Mouse (Mus musculus) telencephalon, adult 2 months (tissue): Measurements from ENCODE around the gene Nkpd1.
"Not testable (repeated sequence)": the region's sequence is repeated elsewhere in the genome, so short reads cannot be mapped to it uniquely, and the experiment has no call there.

ENCODE experiments used
- DNase-seq: peaks from one replicate; pipeline ENCODE4 v3.0.0-alpha.2; 2011; ENCODE audit warnings: low read depth, low spot score

Nkpd1 gene

DNA sequence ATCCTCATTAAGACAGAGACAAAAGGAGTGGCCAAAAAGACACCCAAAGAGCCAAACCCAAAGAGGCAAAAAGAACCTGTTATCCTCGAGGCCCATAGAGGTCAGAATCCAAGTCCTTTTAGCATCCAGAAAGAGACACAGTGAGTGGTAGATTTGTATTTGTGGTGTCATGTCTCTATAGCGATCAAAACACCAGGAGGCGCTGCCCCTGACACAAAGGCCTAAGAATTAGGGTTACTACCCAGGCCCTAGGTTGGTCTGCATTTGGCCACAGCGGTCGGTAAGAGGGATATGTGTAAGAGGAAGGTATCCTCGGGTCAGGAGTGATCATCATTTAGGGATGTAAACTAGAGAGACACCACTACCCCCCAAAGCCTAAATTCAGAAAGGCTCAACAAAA, 11.3 kb upstream of the Nkpd1 start:
- no peak for DNase-seq

DNA sequence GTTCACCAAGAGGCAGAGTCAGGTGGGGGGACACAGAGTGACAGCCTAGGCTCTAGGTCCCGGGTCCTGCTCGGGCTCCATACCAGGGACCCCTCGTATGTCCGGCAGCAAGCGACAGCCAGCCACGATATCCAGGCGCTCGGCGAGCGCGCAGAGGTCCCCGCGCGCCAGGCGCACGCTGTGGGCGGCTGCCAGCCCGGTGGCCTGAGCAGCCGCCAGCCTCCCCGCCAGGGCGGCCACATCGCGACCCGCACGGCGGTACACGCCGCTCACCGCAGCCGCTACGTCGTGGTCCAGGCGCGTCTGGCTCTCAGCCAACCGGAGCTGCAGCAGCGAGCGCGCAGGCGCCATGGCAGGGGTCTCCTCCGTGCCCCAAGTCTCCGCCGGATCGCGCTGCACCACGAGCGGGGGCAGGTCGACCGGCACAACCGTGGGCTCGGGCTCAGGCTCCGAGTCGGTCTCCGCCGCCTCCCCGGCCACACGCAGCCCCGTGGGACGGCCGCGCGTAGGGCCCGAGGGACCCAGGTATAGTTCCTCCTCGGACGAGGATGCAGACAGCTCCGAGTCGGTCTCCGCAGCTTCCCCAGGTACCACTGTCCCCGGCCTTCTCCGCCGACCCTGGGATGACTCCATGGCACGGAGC, 10.5 kb upstream of the Nkpd1 start:
- DNase-seq, result no peak

DNA sequence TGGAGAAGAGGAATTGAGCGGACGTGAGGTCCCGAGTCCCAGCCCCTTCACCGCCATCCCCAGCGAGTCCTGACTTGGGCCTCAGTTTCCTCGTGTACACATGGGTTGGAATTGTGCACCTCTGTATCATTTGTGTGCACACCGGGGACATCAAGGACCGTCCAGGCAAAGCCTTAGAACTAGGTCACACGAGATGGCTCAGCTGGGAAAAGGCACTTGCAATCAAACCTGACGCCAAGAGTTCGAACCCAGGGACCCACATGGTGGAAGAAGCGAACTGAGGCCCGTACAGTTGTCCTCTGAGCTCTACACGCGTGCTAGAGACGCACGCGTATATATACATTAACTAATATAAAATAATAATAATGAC, 10.0 kb upstream of the Nkpd1 start:
- DNase-seq, result no peak

DNA sequence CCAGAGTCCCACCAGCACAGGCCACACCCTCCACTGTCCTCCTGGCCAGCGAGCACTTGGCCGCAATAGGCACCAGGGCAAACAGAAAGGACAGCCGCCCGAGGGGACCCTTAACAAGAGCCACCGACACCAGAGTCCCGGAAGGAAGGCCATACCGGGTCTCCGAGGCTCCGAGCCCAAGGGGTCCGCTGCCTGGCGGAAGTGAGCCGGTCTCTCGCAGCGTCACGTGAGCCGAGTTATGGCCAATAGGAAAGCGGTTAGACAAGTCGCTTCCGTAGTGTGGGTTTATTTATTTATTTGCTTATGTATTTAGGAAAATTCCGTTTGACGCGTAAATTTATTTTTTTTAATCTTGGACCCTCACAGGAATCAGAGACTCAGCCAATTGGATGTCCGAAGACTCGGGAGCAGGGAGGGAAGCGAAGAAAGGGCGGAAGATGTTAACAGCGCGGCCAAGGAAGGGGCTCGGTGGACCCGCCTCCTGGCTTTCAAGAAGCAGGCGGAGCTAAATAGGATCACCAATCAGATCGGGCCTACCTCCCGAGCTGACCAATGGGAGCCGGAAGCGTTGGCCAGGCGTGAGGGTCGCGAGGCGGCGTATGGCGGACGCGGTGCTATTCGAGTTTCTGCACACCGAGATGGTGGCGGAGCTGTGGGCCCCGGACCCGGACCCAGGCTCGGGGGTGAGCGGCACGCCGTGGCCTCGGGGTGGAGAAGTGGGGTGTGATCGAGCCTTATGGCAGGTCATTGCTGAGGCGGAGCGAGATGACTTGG, 9.3 kb upstream of the Nkpd1 start, which contains the start of the genes Bloc1s3 and Trappc6a:
Bloc1s3 (minus strand) TSS at position 218 of the 774 bp plus-strand sequence.
Trappc6a (plus strand) TSS at position 246 of the 774 bp plus-strand sequence.
- DNase-seq, result peak; percentile 94

DNA sequence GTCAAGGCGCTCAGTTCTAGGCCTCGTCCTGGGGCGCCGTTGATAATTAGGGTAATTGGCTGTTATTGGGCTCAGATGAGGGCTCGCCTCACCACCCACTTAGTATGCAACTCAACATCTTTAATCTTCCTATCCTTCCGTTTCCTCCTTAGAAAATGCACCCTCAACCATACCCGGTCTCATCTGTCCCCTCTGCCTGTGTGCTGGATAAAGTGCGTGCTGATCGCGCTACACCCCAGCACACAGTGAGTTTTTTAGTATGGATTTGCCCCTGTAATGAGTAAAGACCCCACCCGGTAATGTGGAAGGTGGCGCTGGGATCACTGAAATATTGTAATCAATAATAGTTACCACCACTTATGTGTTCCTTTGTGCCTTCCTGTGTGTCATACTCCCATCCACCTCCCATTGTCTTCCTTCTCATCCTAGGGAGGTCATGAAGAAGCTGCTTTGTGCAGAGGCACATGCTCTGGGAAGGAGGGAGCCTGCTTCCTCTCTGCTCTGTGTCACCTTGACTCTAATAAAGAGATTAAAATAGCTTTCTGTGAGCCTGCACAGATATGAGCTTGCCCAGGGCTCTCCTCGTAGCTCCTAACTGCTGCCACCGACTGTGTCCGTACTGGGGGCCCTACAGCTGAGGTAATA, 8.6 kb upstream of the Nkpd1 start:
- DNase-seq, result no peak

DNA sequence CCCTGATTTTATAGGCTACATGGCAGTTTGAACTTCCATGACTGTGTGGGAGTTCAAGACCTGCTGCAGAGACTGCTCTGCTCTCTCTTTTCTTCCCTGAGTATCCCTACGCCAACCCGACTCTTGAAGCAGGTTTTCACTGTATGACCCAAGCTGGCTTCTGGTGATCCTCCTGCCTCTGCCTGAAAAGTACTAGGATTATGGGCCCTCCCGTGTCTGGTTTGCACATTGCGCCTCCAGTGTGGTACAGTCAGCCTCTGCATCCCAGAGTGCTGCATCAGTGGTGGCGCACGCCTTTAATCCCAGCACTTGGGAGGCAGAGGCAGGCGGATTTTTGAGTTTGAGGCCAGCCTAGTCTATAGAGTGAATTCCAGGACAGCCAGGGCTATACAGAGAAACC, 7.9 kb upstream of the Nkpd1 start:
- DNase-seq, result no peak

DNA sequence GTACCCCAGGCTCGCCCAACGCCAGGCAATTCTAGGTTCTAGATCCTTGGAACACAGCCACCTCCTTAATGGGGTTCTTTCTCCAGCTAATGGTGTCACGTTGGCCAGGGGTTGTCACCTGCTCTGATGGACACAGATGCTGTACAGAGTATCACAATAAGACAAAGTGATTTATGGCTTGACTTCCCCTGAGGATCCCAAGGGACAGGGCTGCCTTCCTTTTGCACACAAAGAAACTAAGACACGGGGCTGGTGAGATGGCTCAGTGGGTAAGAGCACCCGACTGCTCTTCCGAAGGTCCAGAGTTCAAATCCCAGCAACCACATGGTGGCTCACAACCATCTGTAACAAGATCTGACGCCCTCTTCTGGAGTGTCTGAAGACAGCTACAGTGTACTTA, 5.7 kb upstream of the Nkpd1 start:
- DNase-seq, result not testable (repeated sequence)

DNA sequence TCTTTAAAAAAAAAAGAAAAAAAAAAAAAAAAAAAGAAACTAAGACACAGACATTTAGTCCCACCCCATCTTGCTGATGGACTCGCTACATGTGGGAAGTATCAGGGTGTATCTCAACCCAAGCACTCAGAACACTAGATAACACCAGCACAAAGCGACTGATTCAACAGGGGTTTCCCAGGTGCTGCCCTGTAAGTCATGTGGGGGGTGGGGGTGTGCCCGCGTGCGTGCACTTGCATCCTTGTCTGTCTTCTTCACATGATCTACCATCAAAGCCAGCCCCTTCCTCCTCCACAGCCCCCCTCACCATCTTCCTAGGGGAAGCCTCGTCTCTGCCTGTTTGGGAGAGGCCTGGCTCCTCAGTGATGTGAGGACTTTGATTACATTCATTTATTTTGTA, 5.3 kb upstream of the Nkpd1 start:
- DNase-seq, result no peak

DNA sequence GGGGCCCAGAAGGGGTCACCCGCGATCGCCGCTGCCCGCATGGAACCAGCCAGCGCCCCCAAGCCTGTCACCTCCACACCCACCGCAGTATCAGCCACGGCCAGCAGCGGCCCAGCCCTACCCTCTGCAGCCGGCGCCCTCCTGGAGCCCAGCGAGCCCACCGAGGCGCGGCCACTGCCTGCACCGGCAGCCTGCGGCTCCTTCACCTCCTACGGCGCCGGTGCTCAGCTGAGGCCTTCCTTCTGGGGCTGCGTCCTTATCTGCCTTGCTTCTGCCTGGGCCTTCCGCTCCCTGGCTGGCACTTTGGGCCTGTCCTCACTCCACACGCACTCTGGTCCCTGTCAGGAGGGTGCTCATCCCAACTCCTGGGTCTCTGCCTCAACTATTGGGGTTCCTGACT, 2.4 kb downstream of the Nkpd1 start:
- no peak for DNase-seq

DNA sequence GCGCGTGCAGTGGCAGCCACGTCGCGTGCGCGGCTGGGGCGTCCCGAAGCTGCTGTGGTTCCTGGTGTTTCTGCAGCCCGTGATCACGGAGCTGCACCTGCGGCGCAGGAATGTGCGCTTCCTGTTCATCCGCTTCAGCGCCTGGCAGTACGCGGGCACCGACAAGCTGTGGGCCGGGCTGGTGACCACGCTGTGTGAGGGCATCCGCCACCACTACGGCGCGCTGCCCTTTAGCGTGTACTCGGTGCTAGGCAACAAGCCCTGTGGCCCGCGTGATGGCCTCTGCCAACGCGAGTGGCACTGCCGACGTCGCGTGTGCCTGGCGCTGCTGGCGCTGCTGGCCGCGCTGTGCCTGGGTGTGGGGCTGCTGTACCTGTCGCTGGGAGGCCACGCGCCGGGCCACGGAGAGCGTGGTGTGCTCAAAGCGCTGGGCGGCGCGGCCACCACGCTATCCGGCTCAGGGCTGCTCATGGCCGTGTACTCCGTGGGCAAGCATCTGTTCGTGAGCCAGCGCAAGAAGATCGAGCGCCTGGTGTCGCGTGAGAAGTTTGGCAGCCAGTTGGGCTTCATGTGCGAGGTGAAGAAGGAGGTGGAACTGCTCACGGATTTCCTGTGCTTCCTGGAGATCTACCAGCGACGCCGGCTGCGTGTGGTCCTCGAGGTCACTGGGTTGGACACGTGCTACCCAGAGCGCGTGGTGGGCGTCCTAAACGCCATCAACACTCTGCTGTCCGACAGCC, 5.5 kb downstream of the Nkpd1 start:
- DNase-seq, result no peak

DNA sequence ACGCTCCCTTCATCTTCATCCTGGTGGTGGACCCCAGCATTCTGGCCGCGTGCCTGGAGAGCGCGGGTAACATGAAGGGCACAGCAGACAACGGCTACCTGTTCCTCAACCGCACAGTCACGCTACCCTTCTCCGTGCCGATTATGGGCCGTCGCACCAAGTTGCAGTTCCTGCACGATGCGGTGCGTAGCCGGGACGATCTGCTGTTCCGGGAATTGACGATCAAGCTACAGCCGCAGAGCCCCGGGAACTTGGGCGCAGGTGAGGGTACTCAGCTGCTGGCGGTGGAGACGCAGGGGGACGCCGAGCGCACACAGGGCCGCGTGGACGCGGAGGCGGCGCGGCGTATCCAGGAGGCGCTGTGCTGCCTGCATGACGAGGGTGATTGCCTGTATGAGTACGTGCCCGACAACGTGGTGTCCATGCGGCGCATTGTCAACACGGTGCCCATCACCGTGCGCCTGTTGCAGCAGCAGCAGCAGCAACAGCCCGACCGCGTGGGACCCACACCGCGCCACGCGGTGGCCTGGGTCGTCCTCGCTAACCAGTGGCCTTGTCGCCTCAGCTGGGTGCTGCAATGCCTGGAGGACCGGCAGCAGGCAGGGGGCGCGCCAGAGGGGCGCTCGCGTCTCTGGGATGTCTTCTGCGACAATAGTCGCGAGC, 6.2 kb downstream of the Nkpd1 start:
- DNase-seq, result peak; percentile 21

DNA sequence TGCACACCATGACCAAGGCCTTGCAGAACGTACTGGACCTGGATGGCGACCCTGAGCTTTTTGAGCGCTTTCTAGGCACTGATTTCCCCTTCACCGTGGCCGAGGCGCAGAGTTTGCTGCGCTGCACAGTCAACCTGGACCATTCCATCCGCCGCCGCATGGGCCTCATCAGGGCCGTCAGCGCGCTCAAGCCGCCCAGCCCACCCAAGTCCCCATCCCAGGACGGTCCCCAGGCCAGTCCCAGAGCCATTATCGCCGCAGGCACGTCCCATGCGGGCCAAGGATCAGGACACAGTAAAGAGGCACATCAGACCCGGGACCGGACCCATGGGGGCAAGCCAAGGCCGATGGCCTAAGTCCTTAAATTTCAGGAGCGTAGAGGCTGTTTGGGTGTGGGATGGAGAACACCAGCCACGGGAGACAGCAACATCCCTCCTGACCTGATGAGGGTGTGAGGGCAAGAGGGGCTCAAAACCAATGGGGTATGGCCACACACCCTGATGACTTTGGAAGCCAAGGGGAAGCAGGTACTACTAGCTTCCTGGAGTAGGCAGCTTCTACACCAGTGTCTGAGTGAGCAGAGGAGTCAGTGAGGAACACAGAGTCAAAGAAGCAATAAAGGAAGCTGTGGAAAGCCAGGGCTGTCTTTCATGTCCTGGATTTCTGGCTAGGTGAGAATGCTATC, 6.9 kb downstream of the Nkpd1 start:
- DNase-seq, result no peak

DNA sequence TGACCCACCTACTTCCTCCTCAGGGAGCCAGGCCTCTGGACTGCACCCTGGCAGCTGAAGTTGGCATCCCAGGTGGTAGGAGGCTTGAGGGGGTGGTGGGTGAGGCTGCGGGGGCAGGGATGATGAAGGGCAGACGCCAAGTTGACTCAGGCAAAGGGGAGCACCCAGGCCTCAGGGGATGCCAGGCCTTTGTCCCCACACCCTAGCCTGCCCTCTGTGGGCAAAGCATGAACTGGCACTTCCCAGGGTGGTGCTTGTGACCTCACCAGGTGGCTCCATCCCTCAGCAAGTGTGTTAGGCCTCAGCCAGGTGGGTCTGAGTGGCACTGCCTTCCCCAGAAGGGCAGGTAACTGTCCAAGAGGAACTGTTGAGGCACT, 7.5 kb downstream of the Nkpd1 start:
- DNase-seq, result no peak

DNA sequence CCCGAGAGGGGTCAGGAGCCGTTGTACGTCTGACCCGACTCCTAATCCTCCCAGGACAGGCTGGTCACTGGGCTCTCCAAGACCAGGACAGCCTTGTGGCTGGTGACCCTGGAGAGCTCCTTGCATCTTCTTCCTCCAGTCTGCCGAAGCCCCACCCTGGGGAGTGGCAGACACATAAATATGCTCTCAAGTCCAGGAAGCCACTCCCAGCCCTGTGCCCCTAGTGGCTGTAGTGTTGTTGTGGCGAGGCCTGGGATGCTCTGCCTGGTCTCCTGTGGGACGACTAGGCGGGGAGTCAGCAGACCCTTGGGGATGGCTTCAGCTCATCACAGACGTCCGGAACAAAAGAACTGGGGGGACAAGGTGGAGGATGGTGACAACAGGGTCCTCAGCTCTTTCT, 13.4 kb downstream of the Nkpd1 start:
- DNase-seq, result no peak

DNA sequence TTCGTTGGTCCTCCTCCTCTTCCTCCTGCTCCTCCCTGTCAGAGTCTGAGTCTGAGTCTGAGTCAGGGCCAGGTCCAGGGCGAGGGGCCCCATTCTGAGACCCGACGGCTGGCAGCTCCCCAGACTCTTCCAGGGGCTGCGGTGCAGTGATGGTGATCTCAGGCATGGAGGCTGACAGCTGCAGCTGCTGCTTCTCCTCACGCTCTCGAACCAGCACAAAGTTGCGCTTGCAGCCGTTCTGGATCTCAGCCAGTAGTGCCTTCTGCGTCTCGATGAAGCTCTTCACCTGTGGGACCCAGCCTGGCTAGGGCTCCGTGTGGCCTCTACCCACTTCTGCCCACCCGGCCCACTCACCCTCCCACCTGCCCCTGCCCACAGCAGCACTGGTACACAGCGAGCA, 14.6 kb downstream of the Nkpd1 start:
- no peak for DNase-seq

DNA sequence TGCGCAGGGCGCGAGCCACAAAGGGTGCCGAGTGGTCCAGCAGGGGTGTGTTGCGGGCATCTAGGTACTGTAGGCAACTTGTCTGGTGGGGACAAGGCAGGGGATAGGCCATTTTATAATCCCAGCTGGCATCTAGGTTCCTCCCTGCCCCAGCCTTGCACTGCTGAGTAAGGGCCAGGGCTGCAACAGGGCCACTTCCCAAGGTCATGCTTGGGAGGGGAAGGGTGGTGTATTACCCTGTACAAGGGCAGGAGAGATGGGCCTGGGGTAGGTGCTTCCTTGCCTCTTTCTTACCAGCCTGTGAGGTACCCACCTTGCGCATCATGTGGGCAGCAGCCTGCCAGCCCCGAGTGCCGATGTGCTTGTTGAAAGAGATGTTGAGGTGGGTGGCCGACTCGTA, 17.0 kb downstream of the Nkpd1 start:
- DNase-seq, result no peak

DNA sequence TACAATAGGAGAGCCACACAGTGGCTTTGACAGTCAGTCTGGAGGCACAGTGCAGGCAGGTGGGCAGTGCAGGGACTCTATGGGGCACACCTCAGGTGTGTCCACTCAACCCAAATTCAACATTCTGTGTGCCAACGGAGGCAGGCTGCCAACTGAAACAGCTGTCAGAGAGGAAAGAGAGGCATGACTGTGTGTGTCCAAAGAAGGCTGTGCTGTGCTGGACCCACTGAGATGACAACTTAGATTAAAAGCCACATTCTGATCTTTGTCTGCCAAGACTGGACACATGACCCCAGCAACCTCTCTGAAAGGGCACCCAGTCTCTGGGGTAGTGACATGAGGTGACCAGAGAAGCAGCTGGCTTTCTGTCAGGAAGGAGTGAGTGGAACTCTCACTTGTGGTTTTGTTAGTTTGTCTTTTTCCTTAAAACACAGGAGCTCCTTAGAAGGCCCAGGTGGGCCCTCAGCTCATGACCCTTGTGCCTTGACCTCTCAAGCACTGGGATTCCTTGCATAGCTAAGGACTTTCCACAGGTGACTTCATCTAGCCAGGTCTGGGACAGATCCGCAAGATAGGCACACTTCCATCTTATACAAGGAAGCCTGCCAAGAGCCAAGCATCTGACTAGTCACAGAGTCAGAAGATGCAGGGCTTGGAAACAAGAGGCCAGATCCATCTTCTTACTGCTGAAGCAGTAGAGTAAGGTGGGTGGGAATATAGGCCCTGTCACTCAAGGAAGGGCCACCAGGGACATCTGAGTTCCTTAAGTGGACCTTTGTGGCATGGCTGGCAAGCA, 23.3 kb downstream of the Nkpd1 start:
- DNase-seq, result no peak

DNA sequence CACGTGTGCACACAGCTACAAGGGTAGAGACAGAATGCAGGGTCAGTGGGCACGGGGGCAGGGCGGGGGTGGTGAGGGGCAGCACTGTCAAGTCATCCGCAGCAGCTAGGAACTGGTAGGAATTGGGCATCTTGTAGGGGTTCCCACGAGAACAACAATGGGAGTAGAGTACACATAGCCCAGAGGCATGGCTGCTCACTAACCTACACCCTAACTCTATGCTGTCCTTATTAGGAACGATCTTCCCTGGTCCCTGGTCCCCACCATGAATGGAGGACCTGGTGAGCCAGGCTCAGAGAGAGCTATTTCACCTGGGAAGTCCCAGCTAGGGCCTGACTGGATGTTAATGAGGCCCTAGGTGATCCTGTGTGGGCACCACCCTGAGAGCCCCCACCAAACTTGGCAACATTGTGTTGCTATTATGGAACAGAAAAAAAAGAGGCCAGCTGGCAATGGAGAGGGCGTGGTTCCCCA, 24.1 kb downstream of the Nkpd1 start:
- DNase-seq, result no peak

DNA sequence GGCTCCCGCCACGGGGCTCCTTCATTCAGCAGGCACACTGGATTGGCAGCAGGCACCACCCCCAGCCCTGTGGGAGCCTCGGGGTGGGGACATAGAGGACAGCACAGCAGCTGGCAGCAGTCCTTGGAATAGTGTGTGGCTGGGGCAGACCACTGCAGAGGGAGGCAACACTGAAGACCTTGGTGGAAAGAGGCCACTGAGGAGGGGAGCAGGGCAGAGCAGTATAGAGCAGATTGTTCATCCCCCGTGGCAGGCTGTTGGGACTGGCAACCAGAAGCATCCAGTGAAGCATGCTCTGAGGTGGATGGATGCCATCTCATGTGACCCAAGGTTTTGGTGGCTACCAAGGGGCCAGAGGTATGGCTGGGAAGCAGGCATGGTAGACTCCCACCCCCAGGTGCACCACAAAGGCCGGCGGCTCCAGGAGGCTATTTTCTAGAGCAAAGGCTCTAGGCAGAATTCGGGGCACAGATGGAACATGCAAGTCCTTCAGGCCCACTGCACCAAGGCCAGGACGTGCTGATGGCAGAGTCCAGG, 24.6 kb downstream of the Nkpd1 start:
- no peak for DNase-seq

DNA sequence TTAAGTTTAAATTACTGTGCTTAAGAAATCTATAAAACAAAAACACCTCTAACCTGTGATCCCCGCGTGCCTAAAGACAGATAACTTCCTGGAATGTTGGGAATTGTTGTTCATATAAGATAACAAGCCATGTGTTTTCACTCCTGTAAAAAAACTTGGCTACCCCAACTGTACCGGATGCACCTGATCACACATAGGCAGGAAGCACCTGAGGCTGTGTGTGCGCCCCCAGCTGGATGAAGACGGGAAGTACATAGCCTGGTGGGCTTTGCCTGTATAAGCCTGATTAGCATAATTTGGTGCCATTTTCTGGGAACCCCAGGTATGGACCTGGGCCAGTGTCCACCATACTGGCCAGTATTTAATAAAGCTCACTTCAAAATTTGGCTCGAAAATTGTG, 25.9 kb downstream of the Nkpd1 start:
- no peak for DNase-seq
